Mouse (Mus musculus) heart, postnatal 25 days (tissue): ENCODE results near the gene Myrf. TPM values are rescaled to one million over a fixed set of nuclear protein-coding genes. Genes with fewer than 3 reads are reported as not detected.

Experiments used
- microRNA-seq: library from miRNA; unstranded; fragments of <30 nt; microRNA quantifications from one replicate; pipeline ENCODE4 v1.2.0, GENCODE M21; 2022
- total RNA-seq, 2 experiments: library from RNA; stranded (reverse); gene quantifications; 2 replicates each; pipeline ENCODE4 v1.2.3; 2021

The Myrf gene
- total RNA-seq, 2 experiments from 2014 or later = 4.5 to 6.8 TPM

Small RNA genes within 50 kb of the gene (microRNA-seq; reads per million reads assigned to microRNA genes)
- gene Mir6993 = not detected

Other genes with a start within 250 kb of the Myrf start
- gene Best1, start 239.1 kb downstream of the Myrf start, total RNA-seq = under 1 TPM in 1 of 2 experiments, not detected in 1; 0.10 TPM
- 1 to 10 TPM; 8.9 to 9.3 TPM for gene Rab3il1, start 239.1 kb downstream of the Myrf start, total RNA-seq
- gene Fads3, start 199.2 kb downstream of the Myrf start, total RNA-seq = 10 to 100 TPM; 35.9 to 36.0 TPM
- 1 to 10 TPM; 5.2 to 5.4 TPM for gene Fads2, start 139.0 kb downstream of the Myrf start, total RNA-seq
- gene Fads1, start 57.9 kb downstream of the Myrf start, total RNA-seq = 10 to 100 TPM; 20.2 to 23.7 TPM
- 100 to 1,000 TPM; 172 to 178 TPM for gene Tmem258, start 36.7 kb downstream of the Myrf start, total RNA-seq
- 1 to 10 TPM; 4.5 to 4.7 TPM for gene Fen1, start 36.6 kb downstream of the Myrf start, total RNA-seq
- 1 to 10 TPM; 3.2 to 3.3 TPM for gene Dagla, start 64.1 kb upstream of the Myrf start, total RNA-seq
- gene Syt7, start 148.3 kb upstream of the Myrf start, total RNA-seq = 10 to 100 TPM; 45.8 to 47.0 TPM
- 1 to 10 TPM in 1 of 2 experiments, under 1 TPM in 1; 0.75 to 1.0 TPM for gene Lrrc10b, start 216.7 kb upstream of the Myrf start, total RNA-seq
- under 1 TPM in 1 of 2 experiments, not detected in 1; 0.21 TPM for gene Ppp1r32, start 242.2 kb upstream of the Myrf start, total RNA-seq